Mouse (Mus musculus) liver, embryonic 14.5 days (tissue): Measurements from ENCODE around the gene Lrig2. TPM values are rescaled to one million over a fixed set of nuclear protein-coding genes. Genes with fewer than 3 reads are reported as not detected.

ENCODE experiments used
- ATAC-seq: fragments of 200-750 bp; cut with Nextera tagmentation; 2 replicates; pipeline ENCODE4 v1.8.0; 2017; ENCODE audit warnings: moderate number of reproducible peaks, mild to moderate bottlenecking, moderate library complexity; ENCODE audit not compliant: insufficient read depth
- DNase-seq, 3 experiments: peaks; one replicate each; pipeline ENCODE4 v3.0.0-alpha.2; 2012 to 2013; ENCODE audit warnings: low read depth in 3 of 3, low spot score in 3 of 3
- H3K27ac ChIP-seq: fragments of 300-500 bp; sonication (generic); 2 replicates; pipeline ENCODE4 v1.5.1; 2014; ENCODE audit warnings: moderate library complexity, mild to moderate bottlenecking, control low read depth, inconsistent platforms
- H3K27me3 ChIP-seq: fragments of 300-500 bp; sonication (generic); 2 replicates; pipeline ENCODE4 v1.6.1; 2014; ENCODE audit warnings: mild to moderate bottlenecking, low read length, moderate library complexity; ENCODE audit not compliant: control insufficient read depth, insufficient read depth
- H3K36me3 ChIP-seq: fragments of 300-500 bp; sonication (generic); replicated peaks from 2 replicates; pipeline ENCODE4 v1.6.1; 2014; ENCODE audit warnings: low read depth; ENCODE audit not compliant: control insufficient read depth, insufficient read depth
- H3K4me1 ChIP-seq, 2 experiments: fragments of 200-500 bp in 1 of 2; fragments of 300-500 bp in 1 of 2; sonication (generic) in 1 of 2; replicated peaks; 2 replicates each; pipeline ENCODE4 v1.6.1; 2012 to 2014; ENCODE audit warnings: antibody characterized with exemption in 1 of 2, inconsistent platforms in 1 of 2, low read length in 1 of 2; ENCODE audit not compliant: control insufficient read depth in 2 of 2, insufficient read depth in 2 of 2
- H3K4me2 ChIP-seq: fragments of 300-500 bp; sonication (generic); 2 replicates; pipeline ENCODE4 v1.6.1; 2014; ENCODE audit warnings: low read depth, mild to moderate bottlenecking, control low read depth, moderate library complexity
- H3K4me3 ChIP-seq, 2 experiments: fragments of 200-500 bp in 1 of 2; fragments of 300-500 bp in 1 of 2; sonication (generic) in 1 of 2; 2 replicates each; pipeline ENCODE4 v1.5.1; 2012 to 2014; ENCODE audit warnings: low read depth in 2 of 2, low read length in 2 of 2, mild to moderate bottlenecking in 2 of 2, control low read depth in 1 of 2, inconsistent platforms in 1 of 2, moderate library complexity in 1 of 2; ENCODE audit not compliant: insufficient read depth in 1 of 2
- H3K9ac ChIP-seq: fragments of 300-500 bp; sonication (generic); replicated peaks from 2 replicates; pipeline ENCODE4 v1.6.1; 2014; ENCODE audit warnings: mild to moderate bottlenecking, control low read depth, moderate library complexity
- H3K9me3 ChIP-seq: fragments of 300-500 bp; sonication (generic); 2 replicates; pipeline ENCODE4 v1.6.1; 2016; ENCODE audit warnings: low read length, mixed read lengths; ENCODE audit not compliant: control insufficient read depth
- CTCF ChIP-seq: IDR thresholded peaks from 2 replicates; pipeline ENCODE4 v1.5.1; 2016; ENCODE audit warnings: antibody characterized with exemption, low read depth, control low read depth
- EP300 ChIP-seq: IDR thresholded peaks from 2 replicates; pipeline ENCODE4 v1.6.1; 2016; ENCODE audit warnings: antibody characterized with exemption, low read depth
- WGBS: fragments of 180-500 bp; shearing (Covaris S2); extraction: QIAGEN DNeasy Blood & Tissue Kit; methylation state at CpG from one replicate; pipeline ENCODE4 v1.1.7; 2014; ENCODE audit not compliant: insufficient replicate concordance; 5-methylcytosine and 5-hydroxymethylcytosine counted together
- polyA plus RNA-seq, 2 experiments: library from polyadenylated mRNA; depleted of rRNA in 1 of 2; stranded (reverse) in 1 of 2; unstranded in 1 of 2; fragments of >200 nt; fragmentation: Nextera tagmentation in 1 of 2; extraction: Ambion mirVana in 1 of 2; gene quantifications; 2 replicates each; pipeline versions ENCODE4 v1.2.1 to v1.2.3; 2012 to 2014

Lrig2 gene
- polyA plus RNA-seq, 2 experiments, result 1.9 to 3.1 TPM

GRCm38 (mm10) chr3:104455506-104456275 is 56.0 kb downstream of the Lrig2 start:
- WGBS, result 72% methylated on average over 10 of the region's 10 CpGs
- H3K27me3 ChIP-seq, result no peaks in the 10 kb centered on the region
- no peak overlapping the region for H3K9ac ChIP-seq
- DNase-seq, result no peak
- TF ChIP-seq CTCF (no peak), EP300 (no peak)
- no peak for ATAC-seq
- no peaks in the 10 kb centered on the region for H3K9me3 ChIP-seq
- no peak overlapping the region for H3K4me3 ChIP-seq
- peaks cover 4% of the 10 kb centered on the region; the same call in 1 of the 2 replicates for H3K36me3 ChIP-seq
- no peak overlapping the region for H3K27ac ChIP-seq
- H3K4me1 ChIP-seq, result no peaks in the 10 kb centered on the region
- H3K4me2 ChIP-seq, result no peak overlapping the region

- Histone ChIP-seq H3K27me3 (no peaks in the 10 kb centered on the region), H3K27ac (no peak overlapping the region), H3K4me2 (no peak overlapping the region), H3K9me3 (no peaks in the 10 kb centered on the region), H3K36me3 (no peaks in the 10 kb centered on the region), H3K4me1 (no peaks in the 10 kb centered on the region), H3K4me3 (no peak overlapping the region), H3K9ac (no peak overlapping the region)
- ATAC-seq (no peak), DNase-seq (no peak)
- WGBS, result 47% methylated on average over 2 of the region's 2 CpGs
- TF ChIP-seq EP300 (no peak), CTCF (no peak)
Measured at GRCm38 (mm10) chr3:104447240-104447639, 64.5 kb downstream of the Lrig2 start.

GRCm38 (mm10) chr3:104446689-104447088 is 65.0 kb downstream of the Lrig2 start:
- Histone ChIP-seq H3K27ac (no peak overlapping the region), H3K4me3 (no peak overlapping the region), H3K4me2 (no peak overlapping the region), H3K36me3 (no peaks in the 10 kb centered on the region), H3K4me1 (peaks cover 0 to under 1% of the 10 kb centered on the region in 2 experiments; a peak in 1 of 4 replicates), H3K9ac (no peak overlapping the region), H3K27me3 (no peaks in the 10 kb centered on the region), H3K9me3 (no peaks in the 10 kb centered on the region)
- TF ChIP-seq EP300 (no peak), CTCF (no peak)
- no peak for DNase-seq
- no peak for ATAC-seq
- WGBS, result 58% methylated on average over 6 of the region's 6 CpGs

GRCm38 (mm10) chr3:104445576-104445975 is 66.1 kb downstream of the Lrig2 start:
- no peak for TF ChIP-seq CTCF
- no peak for TF ChIP-seq EP300
- Histone ChIP-seq H3K4me1 (peaks cover 0 to 10% of the 10 kb centered on the region in 2 experiments; a peak in 2 of 4 replicates), H3K4me2 (no peak overlapping the region), H3K9ac (no peak overlapping the region), H3K4me3 (no peak overlapping the region), H3K27me3 (no peaks in the 10 kb centered on the region), H3K27ac (no peak overlapping the region), H3K9me3 (no peaks in the 10 kb centered on the region), H3K36me3 (no peaks in the 10 kb centered on the region)
- 55% methylated on average over 6 of the region's 6 CpGs for WGBS
- DNase-seq (no peak), ATAC-seq (no peak)

- peaks cover 0 to 10% of the 10 kb centered on the region in 2 experiments; a peak in 2 of 4 replicates for H3K4me1 ChIP-seq
- H3K4me2 ChIP-seq, result no peak overlapping the region
- H3K9me3 ChIP-seq, result no peaks in the 10 kb centered on the region
- no peaks in the 10 kb centered on the region for H3K36me3 ChIP-seq
- no peak overlapping the region for H3K27ac ChIP-seq
- DNase-seq, result no peak
- no peak for TF ChIP-seq CTCF
- no peak for TF ChIP-seq EP300
- H3K27me3 ChIP-seq, result no peaks in the 10 kb centered on the region
- no peak overlapping the region for H3K9ac ChIP-seq
- no peak overlapping the region for H3K4me3 ChIP-seq
- ATAC-seq, result no peak
- 52% methylated on average over 3 of the region's 3 CpGs for WGBS
Measured at GRCm38 (mm10) chr3:104444946-104445460, 66.7 kb downstream of the Lrig2 start.
